Mouse (Mus musculus) liver, postnatal 0 days (tissue): ENCODE measurements around the gene Vmn2r54. TPM values are rescaled to one million over a fixed set of nuclear protein-coding genes. Genes with fewer than 3 reads are reported as not detected.
"Not testable (repeated sequence)": the region's sequence is repeated elsewhere in the genome, so short reads cannot be mapped to it uniquely, and the experiment has no call there.

ENCODE experiments used
- ATAC-seq: fragments of 200-750 bp; cut with Nextera tagmentation; 2 replicates; pipeline ENCODE4 v1.8.0; 2017; ENCODE audit warnings: mild to moderate bottlenecking, moderate library complexity
- DNase-seq: peaks from one replicate; pipeline ENCODE4 v3.0.0-alpha.2; 2016
- H3K27ac ChIP-seq: fragments of 300-500 bp; sonication (generic); 2 replicates; pipeline ENCODE4 v1.5.1; 2014; ENCODE audit warnings: antibody characterized with exemption, moderate library complexity, mild to moderate bottlenecking, low read depth
- H3K27me3 ChIP-seq: fragments of 300-500 bp; sonication (generic); 2 replicates; pipeline ENCODE4 v1.6.1; 2014; ENCODE audit warnings: low read length, control low read depth, mixed read lengths; ENCODE audit not compliant: insufficient read depth
- H3K36me3 ChIP-seq: fragments of 300-500 bp; sonication (generic); replicated peaks from 2 replicates; pipeline ENCODE4 v1.6.1; 2014; ENCODE audit warnings: mild to moderate bottlenecking, control low read depth, low read length, moderate library complexity, mixed read lengths; ENCODE audit not compliant: insufficient read depth
- H3K4me1 ChIP-seq: fragments of 300-500 bp; sonication (generic); 2 replicates; pipeline ENCODE4 v1.6.1; 2014; ENCODE audit warnings: antibody characterized with exemption, mild to moderate bottlenecking, control low read depth; ENCODE audit not compliant: insufficient read depth
- H3K4me2 ChIP-seq: fragments of 300-500 bp; sonication (generic); 2 replicates; pipeline ENCODE4 v1.6.1; 2014; ENCODE audit warnings: low read depth, mild to moderate bottlenecking, low read length, moderate library complexity, mixed read lengths
- H3K4me3 ChIP-seq: fragments of 300-500 bp; sonication (generic); 2 replicates; pipeline ENCODE4 v1.5.1; 2014; ENCODE audit warnings: low read depth, low read length
- H3K9ac ChIP-seq: fragments of 300-500 bp; sonication (generic); replicated peaks from 2 replicates; pipeline ENCODE4 v1.6.1; 2014; ENCODE audit warnings: mild to moderate bottlenecking, moderate library complexity
- H3K9me3 ChIP-seq: fragments of 300-500 bp; sonication (generic); 2 replicates; pipeline ENCODE4 v1.6.1; 2016; ENCODE audit warnings: mild to moderate bottlenecking, control low read depth, low read length, mixed read lengths
- CTCF ChIP-seq: sonication (generic); IDR thresholded peaks from 2 replicates; pipeline ENCODE4 v1.5.1; 2016; ENCODE audit warnings: antibody characterized with exemption, low read depth
- EP300 ChIP-seq: IDR thresholded peaks from 2 replicates; pipeline ENCODE4 v1.6.1; 2016; ENCODE audit warnings: antibody characterized with exemption, low read depth, mild to moderate bottlenecking
- WGBS: fragments of 180-500 bp; shearing (Covaris S2); extraction: QIAGEN DNeasy Blood & Tissue Kit; methylation state at CpG from one replicate; pipeline ENCODE4 v1.1.7; 2014; ENCODE audit not compliant: insufficient replicate concordance; 5-methylcytosine and 5-hydroxymethylcytosine counted together
- polyA plus RNA-seq: library from polyadenylated mRNA; unstranded; fragments of >200 nt; fragmentation: Nextera tagmentation; extraction: Ambion mirVana; gene quantifications from 2 replicates; pipeline ENCODE4 v1.2.1, GENCODE M21; 2015

Gene Vmn2r54
- not detected in 2 replicates for polyA plus RNA-seq

DNA sequence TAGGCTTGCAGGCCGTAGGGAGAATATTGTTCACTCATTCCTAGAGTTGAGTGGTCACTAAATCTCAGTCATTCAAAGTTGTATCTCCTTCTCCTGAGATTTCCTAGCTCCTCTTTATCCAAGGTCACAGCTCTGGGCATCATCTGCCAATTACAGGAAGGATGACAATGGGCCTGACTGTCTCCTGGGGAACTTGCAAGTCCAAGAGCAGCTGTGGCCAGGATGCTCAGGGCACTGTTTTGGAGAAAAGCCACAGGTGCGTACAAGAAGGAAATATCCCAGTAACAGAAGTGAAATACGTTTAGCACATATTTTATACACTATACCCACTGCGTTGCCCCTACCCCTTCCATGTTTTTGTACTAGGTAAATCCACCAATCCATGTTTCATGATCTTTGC, at the start of gene Vmn2r54:
Vmn2r54 (minus strand) TSS at position 101 of the 400 bp plus-strand sequence.
- H3K36me3 ChIP-seq, ATAC-seq, H3K9ac ChIP-seq, H3K27ac ChIP-seq, H3K4me1 ChIP-seq, H3K27me3 ChIP-seq, H3K4me3 ChIP-seq, H3K9me3 ChIP-seq, H3K4me2 ChIP-seq, DNase-seq: not testable (repeated sequence)
- WGBS: 67% methylated on average over 3 of the region's 4 CpGs

DNA sequence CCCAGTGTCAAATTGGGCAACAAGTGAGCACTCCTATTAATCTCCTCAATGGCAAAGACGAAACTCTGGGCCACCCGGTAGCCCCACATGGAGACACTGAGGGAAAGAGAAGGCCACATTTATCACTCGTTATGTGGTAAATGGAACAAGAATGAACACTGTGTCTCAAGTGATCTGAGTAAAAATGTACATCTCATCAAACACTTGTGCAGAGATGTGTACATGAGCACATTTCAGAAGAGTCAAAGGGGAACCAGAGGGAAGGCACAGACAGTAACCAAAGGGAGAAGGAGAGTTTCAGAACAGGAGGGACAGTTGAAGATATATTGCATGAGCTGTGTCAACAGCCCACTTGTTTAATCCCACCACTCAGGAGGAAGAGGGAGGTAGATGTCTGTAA, 44.8 kb upstream of the Vmn2r54 start, which contains the start of gene Vmn2r55:
Vmn2r55 (minus strand) TSS at position 101 of the 400 bp plus-strand sequence.
- DNase-seq, H3K9ac ChIP-seq, H3K4me3 ChIP-seq, H3K27me3 ChIP-seq, ATAC-seq, H3K9me3 ChIP-seq, H3K27ac ChIP-seq, H3K4me2 ChIP-seq, H3K4me1 ChIP-seq, H3K36me3 ChIP-seq: not testable (repeated sequence)
- 82% methylated on average over 3 of the region's 3 CpGs for WGBS

- H3K9ac ChIP-seq: no peak within 1 kb of the TSS
- no peaks in the 10 kb centered on the region for H3K9me3 ChIP-seq
- H3K27me3 ChIP-seq: no peaks in the 10 kb centered on the region
- H3K4me3 ChIP-seq: no peak within 1 kb of the TSS
- H3K4me2 ChIP-seq: no peak within 1 kb of the TSS
- no peaks in the 10 kb centered on the region for H3K36me3 ChIP-seq
- TF ChIP-seq EP300 (no peak), CTCF (no peak)
- no peak for DNase-seq
- H3K4me1 ChIP-seq: no peaks in the 10 kb centered on the region
- no peak within 1 kb of the TSS for H3K27ac ChIP-seq
- no peak for ATAC-seq
Measured at GRCm38 (mm10) chr7:12608688-12609087, 31.4 kb downstream of the Vmn2r54 start, which contains the start of gene Vmn2r53. Vmn2r53 (minus strand) TSS chr7:12608788.

Other genes starting within 250 kb of the Vmn2r54 start
- gene Zfp551, start 217.6 kb downstream of the Vmn2r54 start, polyA plus RNA-seq: 0.66 and 0.76 TPM in 2 replicates
- gene Zfp606, start 162.0 kb downstream of the Vmn2r54 start, polyA plus RNA-seq: 2.5 and 2.8 TPM in 2 replicates
- gene 2900092C05Rik, start 127.8 kb downstream of the Vmn2r54 start, polyA plus RNA-seq: not detected in 2 replicates
- not detected in 2 replicates for gene Vmn2r53, start 31.5 kb downstream of the Vmn2r54 start, polyA plus RNA-seq
- not detected in 2 replicates for gene Vmn2r55, start 44.7 kb upstream of the Vmn2r54 start, polyA plus RNA-seq
- not detected in 2 replicates for gene Vmn2r56, start 94.7 kb upstream of the Vmn2r54 start, polyA plus RNA-seq
- 0.04 and 0.13 TPM in 2 replicates for gene Zscan18, start 163.3 kb upstream of the Vmn2r54 start, polyA plus RNA-seq
- gene Zfp329, start 178.5 kb upstream of the Vmn2r54 start, polyA plus RNA-seq: 1.2 and 2.1 TPM in 2 replicates
- gene Zfp110, start 194.4 kb upstream of the Vmn2r54 start, polyA plus RNA-seq: 8.1 and 8.5 TPM in 2 replicates
- 0.61 and 0.65 TPM in 2 replicates for gene Zfp128, start 240.9 kb upstream of the Vmn2r54 start, polyA plus RNA-seq